ENCODE assay signal across 22 mouse cellular contexts in genomic region chr7:136676987-136677545, GRCm38 (mm10).
DNase-seq lines count a peak whose midpoint lies in the region; ATAC-seq and TF ChIP-seq lines count a peak whose summit lies in the region.
"Had no signal": no experiment of that assay in that cellular context is flagged by ENCODE, and none has a peak within 500 bp of the region (broad histone marks: within the 10 kb centered on the region; RNA-seq: fewer than 3 reads in every experiment).

No protein-coding gene starts in this region.

- ATAC-seq in heart, embryonic 11.5 days (replicated peaks; ENCODE audit: insufficient number of reproducible peaks, low FRiP score, low TSS enrichment), result no peak
- ATAC-seq in midbrain, embryonic 14.5 days (ENCODE audit: low FRiP score, low TSS enrichment), result no peak
- ATAC-seq: intestine, embryonic 16.5 days had no signal

- no peak for TF ChIP-seq CTCF in brain, embryonic 14.5 days (IDR thresholded peaks at IDR 0.05; ENCODE audit: borderline replicate concordance, extremely low read depth, insufficient read depth, insufficient read length)

- H3K9ac ChIP-seq in heart, embryonic 11.5 days (ENCODE audit: low read depth, low read length), result no peak overlapping the region
- no peak overlapping the region for H3K9ac ChIP-seq in midbrain, embryonic 14.5 days (replicated peaks; ENCODE audit: low read length)
- H3K9ac ChIP-seq: embryonic facial prominence, embryonic 15.5 days; heart, embryonic 13.5 days had no signal

- no peak overlapping the region for H3K4me2 ChIP-seq in heart, embryonic 11.5 days
- 0 out of 2 replicates have a peak overlapping the region, but pooled peaks have one; percentile 4 for H3K4me2 ChIP-seq in midbrain, embryonic 14.5 days (ENCODE audit: low read length)
- H3K4me2 ChIP-seq: embryonic facial prominence, embryonic 15.5 days; heart, embryonic 13.5 days had no signal

- intact Hi-C loops in left cerebral cortex, postnatal 10 days (cut with DNase I), result no loop called here

- WGBS in heart, embryonic 10.5 days, result 85% methylated on average over 17 of the region's 17 CpGs
- WGBS in heart, embryonic 11.5 days (ENCODE audit: insufficient replicate concordance), result 81% methylated on average over 17 of the region's 17 CpGs
- 50% methylated on average over 17 of the region's 17 CpGs for WGBS in midbrain, embryonic 14.5 days
- 88% methylated on average over 17 of the region's 17 CpGs for WGBS in midbrain, embryonic 10.5 days

- TF ChIP-seq POLR2A in brain, embryonic 14.5 days (IDR thresholded peaks at IDR 0.05; ENCODE audit: borderline replicate concordance, extremely low read depth, insufficient read depth, insufficient read length, poor library complexity, severe bottlenecking), result no peak

- peak; percentile 58 for DNase-seq in heart, embryonic 10.5 days (ENCODE audit: low spot score)
- DNase-seq in midbrain, embryonic 14.5 days, result peak; percentile 54
- DNase-seq in midbrain, embryonic 10.5 days (ENCODE audit: low spot score), result no peak
- DNase-seq in brain, embryonic 14.5 days (ENCODE audit: low read depth), result peak; percentile 75
- DNase-seq in brain, embryonic 18.5 days (ENCODE audit: low read depth, low spot score), result peak; percentile 8
- DNase-seq in left cerebral cortex, postnatal 10 days (ENCODE audit: extremely low spot score in 1 of 2, low spot score in 2 of 2), result no peak
- no peak for DNase-seq in layer of hippocampus, postnatal 14 days (ENCODE audit: low spot score in 2 of 2)
- DNase-seq: adrenal gland, adult 2 months; adrenal gland, postnatal 25 days; cerebellum, adult 11 months; cerebellum, adult 8-10 months; cerebellum, postnatal 14 days; embryo, embryonic 11 days; gastrocnemius, postnatal 36 days; heart, adult 18-20 months; heart, postnatal 36 days had no signal

- H3K27me3 ChIP-seq in heart, embryonic 10.5 days (ENCODE audit: insufficient read depth, poor library complexity, severe bottlenecking), result peaks cover 54% of the 10 kb centered on the region
- H3K27me3 ChIP-seq in heart, embryonic 11.5 days (ENCODE audit: control insufficient read depth, insufficient read depth, low read length), result no peaks in the 10 kb centered on the region; the same call in 1 of the 2 replicates
- H3K27me3 ChIP-seq in midbrain, embryonic 14.5 days (ENCODE audit: control insufficient read depth, insufficient read depth, low read length), result no peaks in the 10 kb centered on the region
- peaks cover 81% of the 10 kb centered on the region for H3K27me3 ChIP-seq in midbrain, embryonic 10.5 days (ENCODE audit: low read depth, poor library complexity, severe bottlenecking)

- H3K4me3 ChIP-seq in heart, embryonic 10.5 days, result no peak overlapping the region
- no peak overlapping the region for H3K4me3 ChIP-seq in heart, embryonic 11.5 days (ENCODE audit: low read depth, low read length)
- no peak overlapping the region for H3K4me3 ChIP-seq in midbrain, embryonic 14.5 days (replicated peaks; ENCODE audit: low read depth, low read length)
- H3K4me3 ChIP-seq in midbrain, embryonic 10.5 days, result no peak overlapping the region
- H3K4me3 ChIP-seq: embryonic facial prominence, embryonic 15.5 days; erythroblast, embryonic 14.5 days; forebrain, embryonic 10.5 days; heart, embryonic 13.5 days had no signal

- H3K9me3 ChIP-seq in heart, embryonic 10.5 days, result no peaks in the 10 kb centered on the region
- no peaks in the 10 kb centered on the region for H3K9me3 ChIP-seq in heart, embryonic 11.5 days (replicated peaks; ENCODE audit: control insufficient read depth, low read length)
- no peaks in the 10 kb centered on the region for H3K9me3 ChIP-seq in midbrain, embryonic 14.5 days (ENCODE audit: control insufficient read depth, low read length)
- H3K9me3 ChIP-seq in midbrain, embryonic 10.5 days (replicated peaks), result no peaks in the 10 kb centered on the region
- H3K9me3 ChIP-seq: embryonic facial prominence, embryonic 15.5 days; forebrain, embryonic 10.5 days; heart, embryonic 13.5 days had no signal

- no peak overlapping the region for H3K27ac ChIP-seq in heart, embryonic 10.5 days
- H3K27ac ChIP-seq in heart, embryonic 11.5 days (ENCODE audit: low read depth, low read length), result no peak overlapping the region
- no peak overlapping the region for H3K27ac ChIP-seq in midbrain, embryonic 14.5 days (replicated peaks; ENCODE audit: low read depth, low read length)
- no peak overlapping the region for H3K27ac ChIP-seq in midbrain, embryonic 10.5 days (replicated peaks)
- H3K27ac ChIP-seq: embryonic facial prominence, embryonic 15.5 days; forebrain, embryonic 10.5 days; heart, embryonic 13.5 days had no signal

- H3K4me1 ChIP-seq in heart, embryonic 10.5 days, result peaks cover 4% of the 10 kb centered on the region; the same call in 1 of the 2 replicates
- H3K4me1 ChIP-seq in heart, embryonic 11.5 days (ENCODE audit: control insufficient read depth, insufficient read depth, low read length), result no peaks in the 10 kb centered on the region
- peaks cover 19% of the 10 kb centered on the region for H3K4me1 ChIP-seq in midbrain, embryonic 14.5 days (ENCODE audit: control insufficient read depth, insufficient read depth, low read length)
- peaks cover 17% of the 10 kb centered on the region for H3K4me1 ChIP-seq in midbrain, embryonic 10.5 days
- H3K4me1 ChIP-seq: embryonic facial prominence, embryonic 15.5 days; heart, embryonic 13.5 days had no signal

- no peaks in the 10 kb centered on the region for H3K36me3 ChIP-seq in heart, embryonic 10.5 days
- no peaks in the 10 kb centered on the region for H3K36me3 ChIP-seq in heart, embryonic 11.5 days (ENCODE audit: control insufficient read depth, insufficient read depth, low read length)
- H3K36me3 ChIP-seq in midbrain, embryonic 14.5 days (ENCODE audit: control insufficient read depth, insufficient read depth, low read length), result no peaks in the 10 kb centered on the region
- no peaks in the 10 kb centered on the region for H3K36me3 ChIP-seq in midbrain, embryonic 10.5 days
- H3K36me3 ChIP-seq: embryonic facial prominence, embryonic 15.5 days; forebrain, embryonic 10.5 days; heart, embryonic 13.5 days had no signal

Comparison
In these comparisons a context has a peak if more than half of its experiments do, and no peak if none do; other contexts are left out.
1. DNase-seq: peak in heart, embryonic 10.5 days (single experiment), midbrain, embryonic 14.5 days (single experiment), brain, embryonic 14.5 days (single experiment) and brain, embryonic 18.5 days (single experiment); none in midbrain, embryonic 10.5 days (single experiment), left cerebral cortex, postnatal 10 days (0 of 2) and layer of hippocampus, postnatal 14 days (0 of 2).